Mouse (Mus musculus) cerebellum, adult 9-11 months (tissue): ENCODE results near the gene Fam71a.

Experiments
- DNase-seq: peaks from one replicate; pipeline ENCODE4 v3.0.0; 2022

Fam71a gene

GRCm38 (mm10) chr1:191115514-191116238 is 48.9 kb downstream of the Fam71a start:
- DNase-seq, result no peak

GRCm38 (mm10) chr1:191114868-191115267 is 49.7 kb downstream of the Fam71a start:
- DNase-seq, result no peak
